Mouse (Mus musculus) layer of hippocampus, adult 8-10 months (tissue): ENCODE results near the gene Cpsf2. TPM values are rescaled to one million over a fixed set of nuclear protein-coding genes. Genes with fewer than 3 reads are reported as not detected.

ENCODE experiments used
- DNase-seq, 2 experiments: peaks; one replicate each; pipeline ENCODE4 v3.0.0; 2022; ENCODE audit warnings: low spot score in 2 of 2
- total RNA-seq, 4 experiments: library from RNA; stranded (reverse); gene quantifications; 2 replicates each; pipeline ENCODE4 v1.2.4; 2022

Gene Cpsf2
- total RNA-seq, 4 experiments from 2014 or later, result 23.5 to 27.5 (median 25.3) TPM

DNA sequence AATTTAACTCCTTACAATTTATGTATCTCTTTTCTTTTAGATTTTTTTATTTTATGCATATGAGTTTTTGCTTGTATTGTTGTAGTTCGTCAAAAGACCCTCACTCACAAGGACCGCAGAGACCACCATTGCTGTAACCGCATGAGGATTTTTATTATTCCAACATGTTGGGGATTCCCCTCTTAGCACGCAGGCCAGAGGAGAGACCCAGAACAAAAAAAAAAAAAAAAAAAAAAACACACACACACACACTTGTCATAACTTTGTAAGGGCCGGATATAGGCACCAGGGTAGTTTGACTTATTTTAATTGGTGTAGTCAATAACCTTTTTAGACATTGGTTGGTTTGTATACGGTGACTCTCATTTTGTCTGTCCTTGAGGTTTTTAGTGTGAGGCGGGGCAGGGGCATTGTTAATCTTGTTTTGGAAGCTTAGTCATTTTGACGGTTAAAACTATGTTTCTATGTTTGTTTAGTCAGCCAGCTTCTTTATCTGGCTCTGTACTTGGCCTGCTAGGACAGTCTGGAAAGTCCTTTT, 3.5 kb downstream of the Cpsf2 start:
- DNase-seq, result no peak

DNA sequence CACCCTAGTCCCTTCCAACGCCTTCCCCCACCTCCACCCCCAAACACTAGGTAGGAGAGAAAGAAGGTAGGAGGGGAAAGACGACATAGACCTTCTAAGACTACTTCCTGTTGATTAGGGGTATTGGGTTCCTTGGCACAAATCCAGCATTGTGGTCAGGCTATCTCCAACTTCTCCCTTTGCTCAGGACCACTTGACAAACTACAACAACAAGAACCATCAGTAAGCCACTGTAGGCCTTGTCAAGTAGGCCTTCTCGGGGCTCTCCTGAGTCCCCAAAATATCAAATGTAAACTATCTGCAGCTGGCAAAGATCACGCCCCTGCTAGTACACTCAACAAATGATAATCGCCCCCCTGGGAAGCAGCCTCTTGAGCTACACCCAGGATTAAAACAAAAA, 4.5 kb downstream of the Cpsf2 start:
- DNase-seq, result no peak

DNA sequence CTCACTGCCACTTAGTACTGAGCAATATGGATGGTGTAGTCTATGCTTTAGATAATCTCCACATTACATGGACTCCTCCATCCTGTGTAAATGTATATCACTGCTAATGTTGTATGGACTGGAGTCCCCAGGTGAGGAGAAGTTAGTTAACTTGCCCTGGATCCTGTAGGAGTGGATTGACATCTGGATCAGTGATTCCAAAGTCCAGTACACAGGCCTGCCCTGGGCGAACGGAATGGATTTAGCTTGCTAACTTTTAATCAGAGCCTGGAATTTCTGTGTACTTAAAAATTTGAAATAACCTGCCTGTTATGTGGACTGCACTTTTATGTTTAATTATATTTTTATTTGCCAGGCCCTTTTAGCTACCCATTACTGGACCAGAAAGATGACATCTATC, 5.8 kb downstream of the Cpsf2 start:
- no peak for DNase-seq

- DNase-seq, result no peak
Measured at GRCm38 (mm10) chr12:101982977-101983376, 7.2 kb downstream of the Cpsf2 start.

GRCm38 (mm10) chr12:101985110-101985509, 9.3 kb downstream of the Cpsf2 start:
- no peak for DNase-seq

- no peak for DNase-seq
Measured at GRCm38 (mm10) chr12:101987659-101988058, 11.9 kb downstream of the Cpsf2 start.

- no peak for DNase-seq
Measured at GRCm38 (mm10) chr12:101994576-101995467, 19.0 kb downstream of the Cpsf2 start.

GRCm38 (mm10) chr12:101998929-101999328, 23.1 kb downstream of the Cpsf2 start:
- no peak for DNase-seq

DNA sequence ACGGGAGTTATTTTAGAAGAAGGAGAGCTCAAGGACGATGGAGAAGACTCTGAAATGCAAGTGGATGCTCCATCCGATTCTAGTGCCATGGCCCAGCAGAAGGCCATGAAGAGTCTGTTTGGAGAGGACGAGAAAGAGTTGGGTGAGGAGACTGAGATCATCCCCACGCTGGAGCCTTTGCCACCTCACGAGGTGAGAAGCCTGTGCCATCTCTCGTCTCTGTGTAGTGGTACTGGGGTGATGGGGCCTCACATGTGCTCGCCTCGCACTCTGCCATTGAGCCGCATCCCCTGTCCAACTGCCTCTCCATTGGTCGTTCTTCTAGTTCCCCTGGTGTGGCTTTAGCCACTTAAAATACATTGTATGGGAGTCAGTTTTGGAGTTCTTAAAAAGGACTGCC, 25.0 kb downstream of the Cpsf2 start:
- DNase-seq, result no peak

DNA sequence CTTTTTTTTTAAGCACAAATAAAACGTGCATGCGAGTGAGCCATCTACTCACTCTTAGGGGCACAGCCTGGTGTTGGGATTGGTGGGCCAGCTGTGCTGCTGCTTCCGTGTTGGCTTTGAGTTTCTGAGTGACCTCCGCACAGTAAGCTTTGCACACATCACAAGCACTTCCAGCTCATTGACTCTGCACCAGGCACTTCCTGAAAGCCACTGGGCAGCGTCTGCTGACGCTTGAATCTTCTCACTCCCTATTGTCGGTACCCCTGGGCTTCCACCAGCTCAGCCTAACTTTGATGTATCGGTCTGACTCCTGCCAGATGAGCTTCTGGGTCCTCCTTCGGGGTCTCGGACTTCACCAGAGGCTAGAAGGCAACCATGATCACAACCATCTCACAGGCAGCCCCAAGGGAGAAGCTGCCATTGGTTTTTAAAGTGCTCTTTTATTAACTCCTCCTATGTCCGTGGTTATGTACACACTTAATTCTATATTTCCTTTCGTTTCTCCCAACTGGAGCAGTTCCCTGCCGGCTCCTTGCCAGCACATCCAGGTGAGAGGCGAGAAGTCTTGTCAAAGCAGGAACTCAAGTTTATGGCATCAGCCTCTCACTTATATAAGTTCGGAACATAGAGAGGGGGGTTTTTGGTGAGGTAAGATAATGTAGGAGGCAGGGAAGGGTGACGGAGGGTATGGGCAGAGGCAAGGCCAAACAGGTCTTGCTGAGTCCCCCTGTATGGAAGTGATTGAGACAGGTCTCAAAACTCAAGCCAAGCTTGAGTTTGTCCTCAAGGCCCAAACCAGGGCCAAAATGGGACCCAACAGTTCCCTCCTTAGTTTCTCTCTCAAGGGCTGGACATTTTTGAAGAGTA, 32.6 kb downstream of the Cpsf2 start:
- DNase-seq, result no peak

DNA sequence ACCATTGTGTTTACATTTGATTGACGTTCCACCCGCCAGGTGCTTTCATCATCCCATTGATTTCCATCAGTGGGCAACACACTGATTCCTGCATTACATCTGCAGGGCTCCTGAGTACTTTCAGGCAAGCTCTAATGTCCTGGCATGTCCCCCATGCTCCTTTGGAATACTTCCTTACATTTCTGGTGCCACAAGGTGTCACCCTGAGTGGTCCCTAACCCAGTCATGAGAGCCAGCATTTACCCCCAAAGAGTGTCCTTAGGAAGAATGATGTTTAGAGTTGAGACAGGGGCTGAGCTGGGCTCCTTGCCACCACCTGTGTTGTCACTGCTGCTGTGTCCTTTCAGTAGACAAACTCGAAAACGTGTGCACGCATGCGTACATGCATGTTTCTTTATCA, 33.8 kb downstream of the Cpsf2 start:
- no peak for DNase-seq

- DNase-seq, result no peak
Measured at GRCm38 (mm10) chr12:102014411-102014810, 38.6 kb downstream of the Cpsf2 start.

DNA sequence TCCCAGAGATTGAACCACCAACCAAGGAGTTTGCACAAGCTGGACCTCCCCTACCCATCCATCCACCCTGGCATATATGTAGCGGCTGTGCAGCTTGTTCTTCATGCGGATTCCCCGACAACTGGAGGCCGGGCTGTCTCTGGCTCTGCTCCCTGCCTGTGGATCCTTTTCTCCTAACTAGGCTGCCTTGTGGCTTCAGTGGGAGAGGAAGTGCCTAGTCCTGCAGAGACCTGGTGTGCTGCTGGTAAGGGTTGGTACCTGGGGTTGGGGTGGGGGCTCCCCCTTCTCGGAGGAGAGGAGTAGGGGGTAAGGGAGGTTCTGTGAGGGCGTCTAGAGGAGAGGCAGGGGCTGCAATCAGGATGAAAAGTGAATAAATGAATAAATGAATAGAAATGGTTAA, 39.3 kb downstream of the Cpsf2 start:
- DNase-seq, result no peak

DNA sequence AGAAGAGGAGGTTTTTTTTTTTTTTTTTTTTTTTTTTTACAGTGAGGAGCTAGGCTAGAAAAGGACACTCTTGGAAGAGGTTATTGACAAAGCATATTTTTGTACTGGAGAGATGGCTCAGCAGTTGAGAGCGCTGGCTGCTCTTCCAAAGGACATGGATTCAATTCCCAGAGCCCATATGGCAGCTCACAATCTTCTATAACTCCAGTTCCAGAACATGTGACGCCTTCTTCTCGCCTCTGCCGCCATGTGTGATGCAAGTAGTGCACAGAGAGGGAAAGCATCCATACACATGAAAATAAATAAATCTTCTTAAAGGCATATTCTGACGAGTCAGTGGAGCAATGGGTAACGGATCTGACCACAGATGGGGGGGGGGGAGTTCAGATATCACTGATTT, 46.1 kb downstream of the Cpsf2 start:
- DNase-seq, result no peak

- DNase-seq, result no peak
Measured at GRCm38 (mm10) chr12:102029184-102029583, 53.4 kb downstream of the Cpsf2 start.

GRCm38 (mm10) chr12:102029892-102030446, 54.2 kb downstream of the Cpsf2 start:
- no peak for DNase-seq

- DNase-seq, result no peak
Measured at GRCm38 (mm10) chr12:102034934-102035333, 59.1 kb downstream of the Cpsf2 start.

GRCm38 (mm10) chr12:102039861-102040260, 64.1 kb downstream of the Cpsf2 start:
- no peak for DNase-seq

DNA sequence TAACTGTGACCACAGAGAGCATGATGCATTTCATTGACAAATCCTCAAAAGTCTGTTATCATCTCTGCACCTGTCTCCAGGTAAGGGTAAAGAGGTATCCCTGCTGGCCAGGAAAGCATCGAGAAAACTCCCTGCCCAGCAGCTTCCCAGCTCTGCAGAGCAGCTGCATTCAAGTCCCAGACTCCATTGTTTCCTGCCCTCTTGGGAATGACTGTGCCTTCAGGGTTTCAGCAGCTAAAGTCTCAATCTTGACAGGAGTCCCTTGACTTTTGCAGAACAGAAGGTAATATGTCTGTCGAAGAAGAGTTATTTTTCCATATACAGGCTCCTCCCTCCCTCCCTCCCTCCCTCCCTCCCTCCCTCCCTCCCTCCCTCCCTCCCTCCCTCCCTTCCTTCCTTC, 65.9 kb downstream of the Cpsf2 start:
- no peak for DNase-seq

- DNase-seq, result no peak
Measured at GRCm38 (mm10) chr12:102042247-102042646, 66.5 kb downstream of the Cpsf2 start.

DNA sequence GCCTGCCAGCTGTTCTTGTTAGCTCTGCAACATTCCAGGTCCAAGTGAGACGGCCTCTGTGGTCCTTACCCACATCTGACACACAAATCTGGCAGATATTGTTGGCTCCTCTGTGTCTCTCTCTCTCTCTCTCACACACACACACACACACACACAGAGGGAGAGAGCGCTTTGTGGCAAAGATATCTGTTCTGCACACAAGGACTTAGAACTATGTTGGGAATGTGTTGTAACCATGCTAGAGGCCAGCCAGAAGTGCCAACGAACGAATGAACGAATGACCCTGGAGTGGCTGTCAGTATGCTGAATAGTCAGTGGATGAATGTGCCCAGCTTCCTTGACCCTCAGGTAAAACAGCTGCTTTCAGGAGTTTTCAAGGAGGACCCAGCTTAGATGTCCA, 68.1 kb downstream of the Cpsf2 start:
- DNase-seq, result no peak

DNA sequence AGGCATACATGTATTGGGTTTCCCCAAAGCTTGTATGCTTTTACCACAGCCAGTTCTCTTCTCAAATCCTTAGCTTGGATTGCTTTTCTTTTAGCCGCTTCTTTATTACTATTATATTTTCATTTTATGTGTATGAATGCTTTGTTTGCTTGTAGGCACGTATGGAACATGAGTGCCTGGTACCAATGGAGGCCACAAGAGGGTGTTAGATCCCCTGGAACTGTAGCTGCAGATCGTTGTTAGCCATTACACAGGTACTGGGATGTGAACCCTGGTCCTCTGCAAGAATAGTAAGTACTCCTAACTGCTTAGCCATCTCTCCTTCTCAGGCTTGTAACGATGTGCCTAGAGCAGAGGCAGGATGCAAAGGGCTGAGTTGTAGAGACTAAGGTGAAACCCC, 78.4 kb downstream of the Cpsf2 start:
- no peak for DNase-seq
